Mouse (Mus musculus): Measurements from ENCODE around the gene Iqgap3.

Iqgap3 gene

DNA sequence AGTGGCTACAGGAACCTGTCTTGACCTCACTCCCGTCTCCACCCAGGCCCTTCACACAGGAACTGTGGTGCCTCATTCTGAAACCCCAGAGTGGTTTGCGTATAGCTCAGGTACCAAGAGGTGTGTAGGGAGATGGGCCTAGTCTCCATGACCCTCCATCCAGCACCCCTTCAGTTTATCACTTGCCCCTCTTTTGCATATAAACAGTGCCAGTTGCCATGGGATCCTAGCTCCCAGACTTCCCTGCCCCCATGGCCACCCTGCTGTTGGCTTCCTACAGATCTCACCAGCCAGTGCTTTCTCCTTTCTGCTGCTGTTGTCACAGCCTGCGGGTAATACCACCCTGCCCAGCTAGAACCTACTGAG lies 69.2 kb downstream of the Iqgap3 start:
- no peak for DNase-seq

DNA sequence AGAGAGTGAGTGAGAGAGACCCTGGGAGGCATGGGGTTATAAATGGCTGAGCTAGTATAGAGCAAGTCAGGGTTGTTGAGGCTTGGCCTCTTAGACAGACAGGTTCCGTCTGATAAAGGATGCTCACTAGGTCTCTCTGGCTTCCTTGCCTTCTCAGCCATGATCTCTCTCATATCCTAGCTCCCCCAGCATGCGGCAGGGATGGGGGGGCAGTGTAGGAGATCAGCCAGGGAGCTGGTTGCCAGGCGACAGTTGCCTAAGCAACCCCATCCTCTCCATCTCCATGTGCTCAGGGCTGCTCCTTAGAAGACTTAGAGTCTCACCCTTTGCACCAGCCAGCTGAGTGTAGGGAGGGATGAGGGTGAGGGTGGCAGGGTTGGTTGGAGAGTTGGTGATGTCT lies 70.3 kb downstream of the Iqgap3 start:
- DNase-seq = no peak

DNA sequence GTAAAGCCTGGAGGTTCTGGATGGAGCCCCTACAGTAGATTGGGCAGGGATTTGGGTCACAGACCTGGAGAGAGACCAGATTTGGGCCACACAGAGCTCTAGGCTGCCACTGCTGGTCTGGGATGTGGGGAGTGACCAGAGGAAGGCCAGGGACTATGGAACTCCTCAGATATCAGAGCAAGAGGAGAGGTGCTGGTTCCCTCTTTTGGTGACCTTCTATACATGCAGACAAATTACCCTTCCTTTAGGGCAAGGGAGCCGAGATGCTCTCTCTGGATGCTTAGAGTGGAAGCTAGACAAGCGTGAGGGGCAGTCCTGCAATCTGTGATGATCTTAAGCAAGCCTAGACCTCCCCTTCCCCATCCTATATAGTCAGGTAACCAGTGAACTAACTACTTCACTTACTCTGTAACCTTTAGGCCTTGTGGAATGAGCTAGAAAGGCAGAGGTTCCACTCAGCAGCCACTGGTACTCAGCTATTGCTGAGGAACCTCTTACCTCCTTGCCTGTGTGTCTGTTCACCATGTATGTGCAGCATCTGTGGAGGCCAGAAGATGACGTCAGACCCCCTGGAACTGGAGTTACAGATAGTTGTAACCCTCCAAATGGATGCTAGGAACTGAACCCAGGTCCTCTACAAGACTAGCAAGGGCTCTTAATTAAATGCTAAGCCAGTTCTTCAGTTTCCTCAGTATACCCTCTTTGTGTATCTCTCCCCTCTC lies 71.7 kb downstream of the Iqgap3 start:
- DNase-seq = no peak

DNA sequence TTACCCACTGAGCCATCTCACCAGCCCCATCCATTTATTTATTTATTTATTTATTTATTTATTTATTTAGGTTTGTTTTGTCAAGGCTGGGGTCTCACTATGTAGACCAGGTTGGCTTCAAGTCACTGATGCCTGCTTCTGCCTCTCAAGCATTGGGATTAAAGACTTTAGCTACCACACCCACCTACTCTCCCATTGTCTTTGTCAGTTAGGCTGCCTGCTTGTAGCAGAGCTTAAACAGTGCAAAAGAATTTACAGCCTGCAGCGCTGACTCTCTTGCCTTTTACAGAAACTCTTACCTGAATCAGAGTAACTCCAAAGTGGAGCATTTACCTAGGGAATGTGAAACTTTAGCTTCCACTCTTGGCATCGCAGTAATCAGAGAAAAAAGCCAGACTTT lies 72.5 kb downstream of the Iqgap3 start:
- DNase-seq = no peak

DNA sequence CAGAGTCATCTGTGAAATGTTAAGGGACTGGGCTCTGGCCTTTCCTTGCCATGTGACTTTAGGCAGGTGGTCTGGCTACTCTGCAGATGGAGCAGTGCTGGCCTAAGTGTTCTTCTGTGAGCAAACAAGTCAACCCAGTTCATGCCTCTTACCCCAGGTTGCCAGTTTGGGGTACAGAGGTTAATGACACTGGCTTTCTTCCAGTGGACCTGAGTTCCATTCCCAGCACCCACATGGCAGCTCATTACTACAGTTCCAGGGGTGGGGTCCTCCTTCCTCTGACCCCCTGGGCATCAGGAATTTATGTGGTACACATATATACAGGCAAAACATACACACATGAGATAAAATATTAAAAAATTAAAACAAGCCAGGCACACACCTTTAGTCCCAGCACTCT lies 75.0 kb downstream of the Iqgap3 start:
- DNase-seq = no peak

DNA sequence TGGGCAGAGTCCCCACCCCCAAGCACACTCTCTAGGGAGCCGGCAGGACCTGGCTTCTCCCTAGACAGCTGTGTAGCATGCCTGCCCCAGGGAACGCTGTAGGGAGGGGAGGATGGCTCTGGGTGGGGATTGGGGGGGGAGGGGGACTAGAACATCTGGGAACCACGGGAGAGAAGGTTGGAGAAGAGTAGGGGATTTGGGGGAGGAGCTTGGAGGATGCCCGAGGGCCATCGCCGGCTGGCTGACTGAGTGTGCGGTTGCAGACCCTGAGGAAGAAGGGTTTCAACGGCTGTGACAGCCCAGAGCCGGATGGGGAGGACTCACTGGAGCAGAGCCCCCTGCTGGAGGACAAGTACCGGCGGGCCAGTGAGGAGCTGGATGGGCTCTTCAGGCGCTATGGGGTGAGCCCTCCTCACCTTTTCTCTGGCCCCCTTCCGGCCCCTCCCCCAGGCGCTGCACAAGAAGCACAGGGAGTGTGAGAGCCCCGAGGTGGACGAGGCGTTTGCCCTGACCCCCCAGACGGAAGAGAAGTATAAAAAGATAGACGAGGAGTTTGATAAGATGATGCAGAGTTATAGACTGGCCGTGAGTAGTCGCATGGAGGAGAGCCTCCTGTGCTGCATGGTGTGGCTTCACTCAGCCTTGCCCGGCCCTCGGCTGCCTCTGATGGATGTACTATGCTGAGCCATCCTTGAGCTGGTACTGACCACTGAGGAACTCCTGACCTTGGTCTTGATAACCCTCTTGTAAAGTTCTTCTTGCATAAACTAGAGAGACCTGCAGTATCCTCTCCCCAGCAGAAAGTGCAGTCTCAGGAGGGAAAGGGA lies 76.2 kb downstream of the Iqgap3 start:
- no peak for DNase-seq

DNA sequence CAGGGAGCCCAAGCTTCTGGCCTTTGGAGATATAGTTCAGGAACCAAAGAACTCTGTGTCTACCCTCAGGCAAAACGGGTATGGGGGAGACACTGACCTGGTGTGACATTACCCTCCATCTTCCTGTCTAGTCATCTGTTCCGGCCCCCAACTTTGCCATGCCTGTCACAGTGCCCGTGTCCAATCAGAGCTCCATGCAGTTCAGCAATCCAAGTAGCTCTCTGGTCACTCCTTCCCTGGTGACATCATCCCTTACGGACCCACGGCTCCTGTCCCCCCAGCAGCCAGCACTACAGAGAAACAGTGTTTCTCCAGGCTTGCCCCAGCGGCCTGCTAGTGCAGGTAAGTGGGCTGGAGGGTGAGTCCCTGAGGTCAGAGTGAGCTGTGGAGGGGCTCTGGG lies 77.2 kb downstream of the Iqgap3 start:
- no peak for DNase-seq

DNA sequence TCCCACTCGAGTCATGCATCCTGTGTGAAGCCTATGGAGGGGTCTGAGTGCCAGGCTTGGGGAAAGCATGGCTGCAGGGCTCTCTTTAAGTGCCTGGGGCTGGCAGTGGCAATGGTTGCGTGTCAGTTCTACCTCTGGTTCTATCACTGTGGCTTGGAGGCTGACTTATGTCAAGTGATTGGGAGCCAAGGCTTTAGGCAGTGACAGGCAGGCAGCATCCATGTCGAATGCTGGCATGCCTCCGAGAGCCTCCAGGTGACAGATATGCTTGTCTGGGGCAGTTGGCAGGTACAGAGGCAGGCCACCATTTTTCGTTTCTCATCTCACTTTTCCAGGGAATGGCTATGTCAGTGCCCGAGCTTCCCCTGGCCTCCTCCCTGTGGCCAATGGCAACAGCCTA lies 79.1 kb downstream of the Iqgap3 start:
- DNase-seq = no peak

DNA sequence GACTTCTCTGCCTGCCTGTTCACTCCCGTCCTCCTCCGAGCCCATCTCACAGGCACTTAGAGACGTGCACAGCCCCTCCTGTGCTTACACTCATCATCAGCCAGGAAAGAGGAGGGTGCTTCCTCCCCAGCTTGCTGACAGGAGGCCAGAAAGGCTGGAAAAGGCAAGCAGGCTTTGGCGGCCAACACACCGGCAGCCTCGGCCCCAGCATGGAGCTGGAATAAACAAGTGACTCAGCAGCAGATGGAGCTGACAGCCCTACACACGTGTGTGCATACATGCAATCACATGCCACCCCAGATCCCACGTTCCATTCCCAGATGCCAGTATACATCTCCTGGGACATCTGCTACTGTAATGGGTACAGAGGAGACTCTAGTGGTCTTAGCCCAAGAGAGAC lies 80.5 kb downstream of the Iqgap3 start:
- no peak for DNase-seq

DNA sequence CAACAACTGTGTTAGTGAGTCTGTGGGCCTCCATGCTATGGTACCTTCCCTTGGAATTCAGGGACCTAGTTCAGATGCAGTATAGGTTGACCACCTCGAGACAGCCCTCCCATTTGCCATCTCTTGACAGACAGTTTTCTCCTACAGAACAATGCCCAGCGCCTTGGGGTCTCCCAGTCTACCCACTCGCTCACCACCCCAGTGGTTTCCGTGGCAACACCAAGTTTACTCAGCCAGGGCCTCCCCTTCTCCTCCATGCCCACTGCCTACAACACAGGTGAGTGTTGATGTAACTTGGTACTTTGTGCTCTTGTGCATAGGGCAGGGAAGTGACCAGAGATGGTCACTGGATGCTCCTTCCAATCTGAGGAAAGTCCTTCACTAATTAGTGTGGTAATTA lies 81.0 kb downstream of the Iqgap3 start:
- no peak for DNase-seq

DNA sequence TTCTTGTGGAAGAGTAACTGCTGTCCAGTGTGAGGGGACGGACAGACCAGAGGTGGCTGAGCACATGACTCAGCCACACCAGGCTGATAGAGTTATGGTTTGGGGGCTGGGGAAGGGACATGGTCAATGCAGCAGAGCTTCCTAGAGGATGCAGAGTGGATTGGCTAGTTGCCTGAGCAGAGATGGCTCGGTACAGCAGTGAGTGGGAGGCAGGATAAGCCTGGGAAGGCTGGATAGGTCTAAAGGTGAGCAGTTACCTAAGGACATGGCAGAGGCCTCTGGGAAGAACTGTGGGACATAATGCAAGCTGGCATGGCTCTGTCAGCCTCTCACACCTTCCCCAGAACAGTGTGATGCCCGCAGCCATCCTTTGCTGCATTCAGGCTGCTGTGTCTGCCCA lies 82.1 kb downstream of the Iqgap3 start:
- no peak for DNase-seq

DNA sequence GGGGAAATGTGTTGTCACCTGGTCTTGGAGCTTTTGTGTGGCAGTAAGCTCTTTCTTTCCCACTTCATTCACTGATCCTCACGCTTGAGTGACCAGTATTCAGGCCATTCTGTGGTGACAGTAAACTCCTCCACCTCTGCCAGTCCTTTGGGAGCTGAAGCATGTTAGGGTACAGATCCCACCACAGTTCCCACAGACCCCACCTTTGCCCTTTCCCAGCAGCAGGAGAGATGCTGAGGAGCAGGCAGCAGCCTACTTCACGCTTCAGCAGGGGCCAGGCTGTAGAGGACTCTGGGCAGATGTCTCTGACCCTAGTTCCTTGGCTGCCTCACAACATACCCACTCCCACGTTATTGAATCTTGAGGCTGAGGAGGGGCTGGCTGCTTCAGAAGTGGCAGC lies 82.5 kb downstream of the Iqgap3 start:
- no peak for DNase-seq

DNA sequence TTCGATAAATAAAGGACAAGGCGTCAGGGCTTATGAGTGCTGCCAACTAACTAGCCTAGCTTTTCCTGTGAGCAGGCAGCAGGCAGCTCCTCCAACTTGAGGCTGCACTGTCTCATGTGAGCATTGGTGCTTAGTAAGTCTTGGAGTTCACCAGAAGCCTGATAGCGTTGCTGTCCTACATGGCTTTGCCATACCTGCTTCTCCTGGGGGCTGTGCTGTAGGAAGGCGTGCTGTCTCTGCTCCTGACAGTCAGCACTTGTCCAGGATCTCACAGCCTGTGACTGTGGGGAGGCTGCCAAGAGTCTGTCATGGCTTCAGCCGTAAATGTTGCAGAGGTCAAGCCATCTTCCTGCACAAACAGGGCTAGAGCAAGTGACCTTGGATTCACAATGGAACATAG lies 84.3 kb downstream of the Iqgap3 start:
- DNase-seq = no peak

DNA sequence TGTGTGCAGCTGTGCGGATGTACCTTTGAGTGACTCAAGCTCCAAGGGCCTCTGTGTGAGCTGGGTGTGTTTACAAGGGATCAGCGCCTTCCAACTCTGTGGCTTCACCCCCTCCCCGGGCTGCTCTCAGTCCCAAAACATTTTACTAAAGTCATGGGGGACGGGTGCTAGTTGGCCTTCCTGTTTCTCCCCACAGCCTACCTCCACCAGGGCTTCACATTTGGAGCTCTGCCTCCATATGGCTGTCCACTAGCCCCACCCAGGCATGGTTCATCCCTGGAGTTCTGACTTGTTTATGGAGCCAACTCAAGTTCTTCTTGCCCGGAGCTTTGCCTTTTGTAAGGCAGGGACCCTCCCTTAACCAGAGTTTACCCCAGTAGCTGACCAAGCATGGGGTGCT lies 88.6 kb downstream of the Iqgap3 start:
- DNase-seq = no peak
